Mouse (Mus musculus) cerebellum, adult 2 months (tissue): ENCODE measurements around the gene Akp3.

Experiments
- CTCF ChIP-seq: fragments of 200-500 bp; IDR thresholded peaks from 2 replicates; pipeline ENCODE4 v1.5.1; 2011; ENCODE audit warnings: low read depth, mild to moderate bottlenecking, control low read depth, low read length, moderate library complexity, borderline replicate concordance; ENCODE audit not compliant: insufficient read depth
- POLR2A ChIP-seq: fragments of 200-500 bp; IDR thresholded peaks from 2 replicates; pipeline ENCODE4 v1.6.1; 2011; ENCODE audit warnings: low read length, control low read depth, borderline replicate concordance; ENCODE audit not compliant: insufficient read depth

DNA sequence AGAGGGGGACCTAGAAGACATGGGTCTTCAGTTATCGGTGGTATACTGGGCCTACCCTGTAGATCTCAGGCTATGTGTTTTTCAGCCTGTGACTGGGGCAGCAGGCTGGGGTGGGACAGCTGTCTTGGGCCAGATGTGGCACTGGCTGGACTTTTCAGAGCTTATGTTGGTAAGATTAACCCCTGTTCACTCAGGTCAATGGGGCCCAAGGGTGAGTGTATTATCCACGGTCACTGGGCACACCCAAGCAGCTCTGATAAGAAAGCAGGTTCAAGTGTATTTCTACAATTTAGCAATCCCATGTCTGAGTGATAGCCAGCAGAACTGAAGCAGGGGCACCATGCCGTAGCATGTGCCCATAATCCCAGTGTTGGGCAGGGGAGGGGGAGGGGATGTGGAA lies 22.7 kb upstream of the Akp3 start:
- TF ChIP-seq CTCF = no peak
- TF ChIP-seq POLR2A = no peak
